Mouse (Mus musculus): ENCODE measurements around the gene Nfia.

Gene Nfia

DNA sequence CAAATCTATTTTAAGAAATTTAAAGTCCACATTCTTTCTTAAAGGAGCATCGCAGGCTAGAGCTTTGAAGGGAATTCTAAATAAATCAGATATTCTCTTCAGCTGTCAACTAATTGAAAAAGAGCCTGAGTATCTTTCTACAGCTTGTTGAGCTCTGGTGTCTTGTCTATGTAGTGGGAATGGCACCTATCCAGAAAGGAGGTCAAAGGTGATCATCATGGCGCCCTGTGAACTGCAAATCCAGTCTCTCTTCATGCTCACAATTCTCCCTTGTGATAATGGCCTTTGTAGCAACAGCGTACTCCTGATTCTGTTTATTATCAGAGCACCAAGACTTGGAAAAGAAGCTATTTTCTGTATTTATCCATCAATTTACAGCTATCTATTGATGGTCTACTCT, 6.4 kb upstream of the Nfia start:
- no peak for DNase-seq (ENCODE audit: low read depth, low spot score)

DNA sequence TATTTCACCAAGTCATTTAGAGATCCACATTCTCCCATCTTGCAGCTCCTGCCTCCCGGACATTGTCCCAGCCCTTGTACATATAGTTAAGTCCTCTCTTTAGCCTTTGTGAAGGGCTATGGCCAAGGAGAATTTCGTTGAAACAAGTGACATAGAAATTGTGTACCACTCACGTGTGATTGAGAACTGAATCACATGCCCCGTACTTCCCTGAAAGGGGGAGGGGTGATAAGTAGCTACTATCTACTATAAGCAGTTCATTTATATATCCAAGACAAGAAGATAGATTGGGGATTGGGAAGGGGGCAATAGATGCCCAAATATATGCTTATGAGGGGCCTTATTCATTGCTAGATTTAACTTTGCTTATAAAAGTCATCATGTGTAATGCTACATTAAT, 5.5 kb upstream of the Nfia start:
- DNase-seq (ENCODE audit: low read depth, low spot score) = no peak

DNA sequence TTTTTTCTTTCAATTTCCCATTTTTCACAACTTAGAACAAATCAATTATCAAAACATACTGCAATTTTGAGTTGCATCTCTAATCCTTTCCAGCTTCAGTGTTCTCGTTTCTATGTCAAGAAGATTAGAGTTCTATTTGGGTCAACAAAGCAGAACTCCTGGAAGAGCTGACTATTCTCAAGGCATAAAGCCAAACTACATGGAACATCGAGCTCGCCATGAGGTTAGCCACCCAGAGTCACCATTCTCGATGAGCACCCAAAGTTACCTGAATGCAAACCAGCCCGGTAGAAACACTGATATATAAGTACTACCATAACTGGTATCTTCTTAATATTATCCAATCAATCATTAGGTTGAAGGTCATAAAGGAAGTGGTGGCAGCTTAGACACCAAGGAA, 5.0 kb upstream of the Nfia start:
- no peak for DNase-seq (ENCODE audit: low read depth, low spot score)

DNA sequence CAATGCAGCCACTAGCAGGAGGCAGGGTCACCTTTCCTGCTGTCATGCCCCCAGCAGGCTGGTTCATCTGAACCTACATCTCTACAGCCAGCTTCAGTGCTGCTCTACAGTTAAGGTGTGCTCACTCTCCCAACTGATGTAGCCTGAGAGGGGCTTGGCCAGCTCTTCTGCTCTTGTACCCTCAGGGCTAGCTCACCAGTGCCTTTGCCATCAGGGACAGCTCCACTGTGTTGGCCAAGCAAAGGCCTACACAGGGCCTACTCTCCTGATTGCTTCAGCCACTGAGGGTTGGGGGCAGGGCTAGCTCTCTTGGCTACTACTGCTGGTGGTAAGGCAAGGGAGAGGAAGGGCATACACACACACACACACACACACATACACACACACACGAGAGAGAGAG, 2.7 kb upstream of the Nfia start:
- no peak for DNase-seq (ENCODE audit: low read depth, low spot score)

DNA sequence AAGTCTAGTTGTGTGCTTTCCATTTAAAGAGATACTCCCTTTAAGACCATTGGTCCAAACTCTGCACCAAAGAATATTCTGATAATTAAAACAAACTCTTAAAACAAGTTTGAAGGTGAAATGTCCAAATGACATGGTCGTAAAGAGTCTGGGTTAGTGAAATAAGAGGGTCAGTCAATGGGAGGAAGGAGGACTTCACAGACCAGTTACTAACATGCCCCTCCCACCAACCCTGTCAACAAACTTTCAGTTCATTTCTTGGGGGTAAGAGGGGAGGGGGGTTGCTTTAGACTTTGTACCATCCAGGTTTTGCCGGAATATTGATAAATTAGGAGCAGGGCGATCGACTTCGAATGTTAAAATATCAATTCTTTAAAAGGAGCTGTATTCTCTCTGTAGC, 1.1 kb upstream of the Nfia start:
- DNase-seq (ENCODE audit: low read depth, low spot score) = no peak

GRCm38 (mm10) chr4:97772084-97772484, 450 bp upstream of the Nfia start:
- peak; percentile 89 for DNase-seq (ENCODE audit: low read depth, low spot score)

DNA sequence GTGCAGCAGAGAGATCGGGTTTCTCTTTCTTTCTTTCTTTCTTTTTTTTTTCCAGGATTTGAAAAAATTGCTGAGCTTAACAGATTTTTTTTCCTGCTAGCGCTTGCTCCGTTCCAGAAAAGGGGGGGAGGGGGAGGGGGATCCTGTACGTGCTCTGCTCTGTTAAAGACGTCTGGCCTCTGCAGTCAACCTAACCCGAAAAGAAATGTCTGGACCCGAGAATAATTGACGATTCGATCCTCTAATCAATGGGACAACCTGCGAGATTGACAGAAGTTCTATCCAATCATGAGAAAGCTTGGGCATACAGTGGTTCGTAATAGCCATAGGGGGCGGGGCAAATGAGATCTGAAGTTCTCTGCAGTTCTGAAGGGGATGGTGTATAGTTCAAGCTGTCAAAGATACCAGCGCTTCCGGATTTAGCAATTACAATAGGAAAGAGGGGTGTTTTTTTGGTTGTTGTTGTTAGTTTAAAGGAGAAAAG, 618 bp downstream of the Nfia start:
- DNase-seq (ENCODE audit: low read depth, low spot score) = peak; percentile 100

DNA sequence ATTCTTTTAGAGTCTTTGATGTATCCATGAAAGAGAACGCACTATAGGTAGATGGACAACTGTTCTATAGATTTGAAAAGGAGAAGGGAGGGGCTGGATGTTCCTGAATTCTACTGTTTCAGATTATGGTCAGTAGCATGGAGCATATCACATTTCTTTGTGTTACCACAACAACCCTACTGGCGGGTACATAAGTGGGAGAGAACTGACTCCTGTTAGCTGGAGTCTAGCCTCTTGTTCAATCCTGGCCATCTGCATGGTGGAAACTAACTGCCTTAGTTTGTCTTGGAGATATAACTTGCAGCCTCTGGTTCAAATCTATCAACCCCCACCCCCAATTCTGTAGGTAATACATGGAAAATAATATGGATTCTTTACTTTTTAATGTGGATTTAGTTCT, 1.3 kb downstream of the Nfia start:
- DNase-seq (ENCODE audit: low read depth, low spot score) = no peak

GRCm38 (mm10) chr4:97774446-97774950, 2.0 kb downstream of the Nfia start:
- DNase-seq (ENCODE audit: low read depth, low spot score) = no peak

DNA sequence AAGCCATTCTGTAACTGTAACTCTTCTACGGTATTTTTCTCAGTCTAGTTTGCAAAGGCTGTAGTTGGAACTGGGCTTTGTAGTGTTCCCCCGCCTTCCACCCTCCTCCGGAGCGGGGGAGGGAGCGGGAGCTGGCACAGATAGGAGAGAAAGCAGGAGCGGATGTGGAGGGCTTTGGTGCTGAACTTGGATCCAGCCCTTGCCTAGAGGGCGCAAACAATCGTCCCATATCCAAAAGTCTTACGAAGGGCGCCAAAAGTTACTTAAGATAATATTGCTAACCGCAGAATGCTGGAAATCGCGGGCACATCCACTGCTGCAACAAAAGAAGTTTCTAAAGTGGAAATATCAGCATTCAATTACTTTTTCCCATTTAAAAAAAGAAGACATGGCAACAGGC, 2.5 kb downstream of the Nfia start:
- no peak for DNase-seq (ENCODE audit: low read depth, low spot score)

DNA sequence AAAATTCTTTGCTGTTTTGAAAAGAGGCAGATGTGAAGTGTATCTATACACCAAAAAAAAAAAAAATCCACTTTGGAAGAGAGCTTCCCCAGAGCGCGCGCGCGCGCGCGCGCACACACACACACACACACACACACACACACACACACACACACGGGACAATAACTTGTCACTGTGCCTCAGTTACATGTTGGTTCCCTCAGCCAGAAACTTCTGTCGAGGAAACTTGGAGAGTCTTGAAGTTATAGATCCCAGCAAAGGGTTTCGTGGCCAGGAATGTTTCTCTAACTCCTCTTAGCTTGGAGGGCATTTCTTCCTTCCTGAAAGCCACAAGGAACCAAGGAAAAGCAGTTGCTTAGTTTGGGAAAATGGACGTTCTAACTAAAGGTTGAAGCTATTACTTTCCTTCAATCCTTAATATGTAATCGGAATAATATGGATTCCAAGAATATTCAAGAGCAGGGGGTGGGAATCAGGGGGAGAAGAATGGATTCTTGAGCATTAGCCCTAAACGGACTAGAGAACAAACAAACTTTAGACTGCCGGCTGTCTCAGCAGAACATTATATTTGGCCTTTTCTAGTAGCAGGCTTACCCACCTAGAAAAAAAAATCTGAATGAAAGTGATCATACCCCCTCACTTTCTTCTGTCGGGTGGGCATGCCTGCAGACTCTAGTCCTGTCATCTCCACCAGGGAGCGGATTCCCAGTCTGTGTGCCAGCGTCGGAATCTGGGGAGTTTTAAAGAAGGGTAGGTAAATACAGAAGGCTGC, 3.1 kb downstream of the Nfia start:
- DNase-seq (ENCODE audit: low read depth, low spot score) = no peak

GRCm38 (mm10) chr4:97776388-97777080, 4.0 kb downstream of the Nfia start:
- no peak for DNase-seq (ENCODE audit: low read depth, low spot score)

DNA sequence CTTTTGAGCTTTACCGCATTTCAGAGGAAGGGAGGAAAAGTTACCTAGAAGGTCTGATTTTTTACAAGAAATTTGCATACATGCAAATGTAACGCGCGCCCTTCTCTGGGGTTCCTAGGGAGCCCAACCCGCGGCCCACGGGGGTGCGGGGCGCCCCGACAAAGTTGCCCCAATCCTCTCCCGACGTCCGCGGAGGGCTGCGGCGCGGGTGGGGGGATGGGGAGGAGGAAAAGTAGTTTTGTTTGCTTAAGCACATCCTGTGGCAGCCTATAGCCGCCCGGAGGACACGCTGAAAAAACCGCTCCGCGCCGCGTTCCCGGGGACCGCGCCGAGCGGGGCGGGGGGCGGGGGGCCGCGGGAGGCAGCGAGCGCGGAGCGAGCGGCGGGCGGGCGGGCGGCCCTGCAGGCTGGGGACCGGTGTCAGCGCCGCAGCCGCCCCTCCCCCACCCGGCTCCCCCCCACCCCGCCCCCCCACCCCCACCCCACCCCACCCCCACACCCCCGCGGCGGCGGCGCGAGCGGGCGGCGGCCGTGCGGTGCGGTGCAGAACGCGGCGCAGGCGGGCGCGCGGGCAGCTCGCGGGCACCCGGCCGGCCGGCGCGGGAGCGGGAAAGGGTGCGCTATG, 4.7 kb downstream of the Nfia start:
- no peak for DNase-seq (ENCODE audit: low read depth, low spot score)

- DNase-seq (ENCODE audit: low read depth, low spot score) = no peak
Observed at GRCm38 (mm10) chr4:97777706-97778176, 5.2 kb downstream of the Nfia start, which contains the start of gene E130114P18Rik. TSS of gene E130114P18Rik (minus strand) at chr4:97778078.

DNA sequence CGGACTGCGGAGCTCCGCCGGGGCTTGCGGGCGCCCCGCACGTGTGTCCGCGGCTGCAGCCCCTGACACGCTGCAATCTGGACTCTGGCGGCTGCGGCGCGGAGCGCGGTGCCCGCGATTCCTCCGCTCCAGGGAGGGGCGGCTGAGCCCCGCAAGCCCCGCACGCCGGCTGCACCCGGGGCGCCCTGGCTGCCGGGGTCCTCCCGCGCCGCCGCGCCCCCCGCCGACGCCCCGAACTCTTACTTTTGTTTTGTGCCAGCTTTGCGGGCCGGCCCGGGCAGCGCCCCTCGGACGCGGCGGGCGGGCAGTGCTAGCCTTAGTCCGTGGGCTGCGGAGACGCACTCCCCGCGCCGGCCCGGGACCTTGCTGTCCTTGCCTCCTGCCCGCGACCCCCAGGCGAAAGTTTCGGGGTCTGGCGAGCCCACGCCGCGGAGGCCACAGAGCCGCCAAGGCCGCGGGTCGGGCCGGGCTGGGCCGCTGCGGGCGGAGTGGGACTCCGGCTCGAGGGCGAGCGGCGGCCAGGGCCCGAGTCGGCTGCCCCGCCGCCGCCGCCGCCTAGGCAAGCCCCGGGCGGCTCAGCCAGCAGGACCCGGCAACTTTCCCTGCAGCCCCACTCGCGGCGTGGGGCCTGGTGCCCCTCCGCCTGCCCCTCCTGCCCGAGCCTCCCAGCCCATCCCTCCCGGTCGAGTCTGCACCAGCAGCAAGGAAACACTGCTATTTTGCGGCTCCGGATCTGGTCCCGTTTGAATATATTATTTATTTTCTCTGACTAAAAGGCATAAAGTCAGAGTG, 5.9 kb downstream of the Nfia start:
- DNase-seq (ENCODE audit: low read depth, low spot score) = no peak

GRCm38 (mm10) chr4:97779003-97779930, 6.7 kb downstream of the Nfia start:
- DNase-seq (ENCODE audit: low read depth, low spot score) = no peak

GRCm38 (mm10) chr4:97780024-97780423, 7.5 kb downstream of the Nfia start:
- no peak for DNase-seq (ENCODE audit: low read depth, low spot score)

- no peak for DNase-seq (ENCODE audit: low read depth, low spot score)
Observed at GRCm38 (mm10) chr4:97780666-97781435, 8.3 kb downstream of the Nfia start.

DNA sequence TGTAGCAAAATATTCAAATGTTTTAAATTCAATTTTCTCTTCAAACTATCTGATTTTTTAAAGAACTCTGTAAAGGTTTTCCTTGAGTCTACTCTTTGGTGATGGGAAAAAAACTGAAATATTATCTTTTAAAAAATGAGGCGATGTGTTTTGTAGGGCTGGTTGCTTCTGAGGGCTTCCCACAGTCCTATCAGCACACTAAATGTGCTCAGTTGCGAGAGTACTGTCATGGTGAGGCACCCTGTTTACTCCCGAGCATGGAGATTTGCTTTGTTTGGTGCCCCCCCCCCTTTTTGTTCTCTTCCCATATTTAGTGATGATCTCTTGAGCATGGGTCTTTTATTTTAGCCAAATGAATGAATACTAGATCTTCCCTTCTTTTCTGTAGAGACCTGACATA, 9.5 kb downstream of the Nfia start:
- DNase-seq (ENCODE audit: low read depth, low spot score) = no peak

DNA sequence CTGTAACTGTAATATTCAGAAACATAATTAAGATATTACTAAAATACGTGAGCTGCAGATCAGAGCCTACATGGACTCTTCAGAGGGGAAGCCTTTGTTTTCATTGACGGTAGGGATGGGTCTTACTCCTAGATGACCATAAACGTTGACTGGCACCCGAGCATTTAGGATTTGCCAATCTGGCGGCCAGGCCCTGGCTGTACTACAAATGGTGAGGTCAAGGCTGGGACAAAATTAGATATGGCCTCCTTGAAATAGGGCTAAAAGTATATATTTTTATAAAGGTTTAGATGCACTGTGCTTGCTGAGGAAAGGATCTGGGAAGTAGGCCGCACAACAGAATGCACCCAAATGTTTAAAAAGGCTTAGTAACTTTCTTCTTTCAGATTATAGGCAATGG, 10.0 kb downstream of the Nfia start:
- DNase-seq (ENCODE audit: low read depth, low spot score) = no peak
